8 mouse cellular contexts compared by ENCODE assay signal in the genomic region with DNA sequence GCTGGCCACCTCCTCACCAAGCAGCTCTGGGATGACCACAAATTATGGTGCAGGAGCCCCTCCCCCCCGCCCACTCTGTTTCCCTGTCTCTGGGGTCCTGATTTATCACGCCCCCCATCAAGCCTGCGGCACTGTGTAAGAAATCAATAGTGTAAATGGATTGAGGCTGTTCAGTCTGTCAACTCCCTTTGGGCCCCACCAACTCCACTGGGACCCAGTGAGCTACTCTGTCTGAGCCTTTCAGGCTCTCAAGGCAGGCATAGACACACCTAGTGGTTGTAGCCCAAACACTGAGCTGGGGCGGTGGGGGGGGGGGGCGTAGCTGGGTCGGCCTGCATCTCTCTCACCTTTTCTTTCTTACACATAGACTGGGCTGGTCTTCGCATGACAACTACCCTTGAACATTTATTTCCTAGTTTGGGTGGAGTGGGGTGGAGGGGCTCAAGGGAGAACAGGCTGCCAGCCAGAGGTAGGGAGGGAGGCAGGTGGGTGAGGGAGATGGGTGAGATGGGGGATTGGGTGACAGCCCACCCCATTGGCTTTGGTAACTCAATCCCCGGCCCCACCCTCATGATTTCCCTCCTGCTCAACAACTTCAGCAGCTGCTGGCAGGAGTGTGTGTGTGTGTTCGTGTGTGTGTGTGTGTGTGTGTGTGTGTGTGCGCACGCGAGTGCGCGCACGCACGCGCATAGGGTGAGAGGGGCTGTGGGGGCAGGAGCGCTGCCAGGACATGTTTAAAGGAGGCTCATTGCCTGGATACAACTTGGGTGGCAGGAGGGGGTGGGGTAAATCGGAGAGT. TPM values are rescaled to one million over a fixed set of nuclear protein-coding genes. Genes with fewer than 3 reads are reported as not detected.
A peak's percentile ranks its signal among the peaks of the same experiment; 100 is the strongest.
DNase-seq lines count a peak whose midpoint lies in the region; ATAC-seq and TF ChIP-seq lines count a peak whose summit lies in the region.

No protein-coding gene starts in this region.

- no peak overlapping the region for H3K9ac ChIP-seq in hindbrain, postnatal 0 days (replicated peaks; ENCODE audit: low read length)
- H3K9ac ChIP-seq in embryonic facial prominence, embryonic 15.5 days = no peak overlapping the region
- no peak overlapping the region for H3K9ac ChIP-seq in limb, embryonic 15.5 days

- peak overlapping the region; percentile 91 for H3K27ac ChIP-seq in hindbrain, embryonic 10.5 days
- no peak overlapping the region for H3K27ac ChIP-seq in hindbrain, postnatal 0 days
- peak overlapping the region; percentile 94 for H3K27ac ChIP-seq in embryonic facial prominence, embryonic 15.5 days (replicated peaks)
- H3K27ac ChIP-seq in limb, embryonic 15.5 days = peak overlapping the region; percentile 94

- H3K9me3 ChIP-seq in hindbrain, embryonic 10.5 days = no peaks in the 10 kb centered on the region
- H3K9me3 ChIP-seq in hindbrain, postnatal 0 days (ENCODE audit: low read length) = no peaks in the 10 kb centered on the region
- no peaks in the 10 kb centered on the region for H3K9me3 ChIP-seq in E14TG2a.4 (ENCODE audit: low read length)
- no peaks in the 10 kb centered on the region for H3K9me3 ChIP-seq in embryonic facial prominence, embryonic 15.5 days (replicated peaks)
- no peaks in the 10 kb centered on the region for H3K9me3 ChIP-seq in limb, embryonic 15.5 days

- no peak overlapping the region for H3K4me2 ChIP-seq in hindbrain, postnatal 0 days (ENCODE audit: low read depth, low read length)
- peak overlapping the region; percentile 44 for H3K4me2 ChIP-seq in embryonic facial prominence, embryonic 15.5 days (replicated peaks)
- peak overlapping the region; percentile 41 for H3K4me2 ChIP-seq in limb, embryonic 15.5 days

- H3K27me3 ChIP-seq in hindbrain, embryonic 10.5 days (ENCODE audit: insufficient read depth, poor library complexity, severe bottlenecking) = peaks cover 66% of the 10 kb centered on the region
- H3K27me3 ChIP-seq in hindbrain, postnatal 0 days (ENCODE audit: insufficient read depth, low read length) = no peaks in the 10 kb centered on the region
- H3K27me3 ChIP-seq in E14TG2a.4 (ENCODE audit: insufficient read depth, low read length) = peaks cover 72% of the 10 kb centered on the region
- no peaks in the 10 kb centered on the region for H3K27me3 ChIP-seq in embryonic facial prominence, embryonic 15.5 days
- H3K27me3 ChIP-seq in limb, embryonic 15.5 days = no peaks in the 10 kb centered on the region

- DNase-seq in hindbrain, embryonic 10.5 days (ENCODE audit: low spot score) = peak; percentile 50
- DNase-seq in hindbrain, postnatal 0 days (ENCODE audit: low spot score) = no peak
- DNase-seq in left cerebral cortex, postnatal 14 days (ENCODE audit: low spot score in 2 of 2) = no peak

- intact Hi-C loops in left cerebral cortex, postnatal 14 days (cut with DNase I) = loop anchor here (2.0 kb wide), 1 partner anchor 38 kb away; no protein-coding TSS in a partner anchor

- TF ChIP-seq CTCF in hindbrain, postnatal 0 days (IDR thresholded peaks at IDR 0.05; ENCODE audit: low read depth) = no peak
- no peak for TF ChIP-seq CTCF in E14TG2a.4 (conservative IDR thresholded peaks at IDR 0.05; ENCODE audit: low read length)

- peak overlapping the region; percentile 25 for H3K4me3 ChIP-seq in hindbrain, embryonic 10.5 days
- no peak overlapping the region for H3K4me3 ChIP-seq in hindbrain, postnatal 0 days (ENCODE audit: low read length)
- H3K4me3 ChIP-seq in E14TG2a.4 (replicated peaks; ENCODE audit: low read length) = peak overlapping the region; percentile 49
- H3K4me3 ChIP-seq in embryonic facial prominence, embryonic 15.5 days (replicated peaks) = peak overlapping the region; percentile 10; the same call in 1 of the 2 replicates
- H3K4me3 ChIP-seq in limb, embryonic 15.5 days = 0 out of 2 replicates have a peak overlapping the region, but pooled peaks have one; percentile 3

- peaks cover 93% of the 10 kb centered on the region for H3K4me1 ChIP-seq in hindbrain, embryonic 10.5 days (replicated peaks)
- H3K4me1 ChIP-seq in hindbrain, postnatal 0 days (ENCODE audit: insufficient read depth, low read length) = peaks cover 54% of the 10 kb centered on the region
- H3K4me1 ChIP-seq in E14TG2a.4 (replicated peaks; ENCODE audit: low read depth, low read length) = peaks cover 97% of the 10 kb centered on the region
- H3K4me1 ChIP-seq in embryonic facial prominence, embryonic 15.5 days = peaks cover 95% of the 10 kb centered on the region
- peaks cover 93% of the 10 kb centered on the region for H3K4me1 ChIP-seq in limb, embryonic 15.5 days

- WGBS in hindbrain, embryonic 10.5 days = 28% methylated on average over 19 of the region's 19 CpGs
- WGBS in hindbrain, postnatal 0 days = 31% methylated on average over 19 of the region's 19 CpGs
- WGBS in embryonic facial prominence, embryonic 15.5 days = 9% methylated on average over 19 of the region's 19 CpGs
- WGBS in limb, embryonic 15.5 days = 7% methylated on average over 19 of the region's 19 CpGs

- no peak for ATAC-seq in hindbrain, postnatal 0 days
- ATAC-seq in embryonic facial prominence, embryonic 15.5 days (ENCODE audit: insufficient number of reproducible peaks, low FRiP score, low TSS enrichment, low read depth) = peak; percentile 16
- peak; percentile 18 for ATAC-seq in limb, embryonic 15.5 days (ENCODE audit: insufficient number of reproducible peaks, low FRiP score, low TSS enrichment, low read depth)
- ATAC-seq in megakaryocyte-erythroid progenitor cell, adult 5-6 weeks (replicated peaks; ENCODE audit: low FRiP score, low TSS enrichment, poor library complexity, severe bottlenecking) = no peak
- ATAC-seq in erythroblast, adult 5-6 weeks (replicated peaks; ENCODE audit: low FRiP score, poor library complexity, severe bottlenecking) = no peak

- H3K36me3 ChIP-seq in hindbrain, embryonic 10.5 days = no peaks in the 10 kb centered on the region
- H3K36me3 ChIP-seq in hindbrain, postnatal 0 days (ENCODE audit: insufficient read depth, low read length) = no peaks in the 10 kb centered on the region
- no peaks in the 10 kb centered on the region for H3K36me3 ChIP-seq in E14TG2a.4 (ENCODE audit: insufficient read depth, low read length)
- H3K36me3 ChIP-seq in embryonic facial prominence, embryonic 15.5 days = no peaks in the 10 kb centered on the region; the same call in 1 of the 2 replicates
- no peaks in the 10 kb centered on the region for H3K36me3 ChIP-seq in limb, embryonic 15.5 days

RNA-seq across cellular contexts. Expression of gene Rara, which starts 4.9 kb away (rescaled TPM):
- 28.4 and 53.7 TPM in 2 replicates for polyA plus RNA-seq in hindbrain, embryonic 10.5 days (2016; fragmentation: Nextera tagmentation; extraction: Ambion mirVana)
- 16.9 and 19.2 TPM in 2 replicates for total RNA-seq in hindbrain, postnatal 0 days (2014; rRNA removed)
- polyA plus RNA-seq in hindbrain, postnatal 0 days (2015; fragmentation: Nextera tagmentation; extraction: Ambion mirVana) = 8.1 and 9.5 TPM in 2 replicates
- 50.0 and 53.5 TPM in 2 replicates for polyA plus RNA-seq in embryonic facial prominence, embryonic 15.5 days (2015; fragmentation: Nextera tagmentation; extraction: Ambion mirVana)
- polyA plus RNA-seq in limb, embryonic 15.5 days (2015; fragmentation: Nextera tagmentation; extraction: Ambion mirVana) = 43.9 and 51.7 TPM in 2 replicates
- 7.8 and 15.9 TPM in 2 replicates for total RNA-seq in megakaryocyte-erythroid progenitor cell, adult 5-6 weeks (2014; fragmentation: Nextera tagmentation)
- total RNA-seq in megakaryocyte-erythroid progenitor cell, adult 5-6 weeks (2017) = 2.2 and 3.0 TPM in 2 replicates
- total RNA-seq in left cerebral cortex, postnatal 14 days (2021) = 10 to 100 TPM; 14.6 to 15.1 TPM
- 13.1 and 13.2 TPM in 2 replicates for total RNA-seq in erythroblast, adult 5-6 weeks (2015; ENCODE audit: low replicate concordance)
- 2.8 TPM in 2 replicates for total RNA-seq in erythroblast, adult 5-6 weeks (2017; ENCODE audit: low replicate concordance)

RNA-seq across cellular contexts. Expression of gene Cdc6, which starts 24.9 kb away (rescaled TPM):
- polyA plus RNA-seq in hindbrain, embryonic 10.5 days (2016; fragmentation: Nextera tagmentation; extraction: Ambion mirVana) = 45.3 and 63.7 TPM in 2 replicates
- total RNA-seq in hindbrain, postnatal 0 days (2014; rRNA removed) = 2.5 and 4.6 TPM in 2 replicates
- polyA plus RNA-seq in hindbrain, postnatal 0 days (2015; fragmentation: Nextera tagmentation; extraction: Ambion mirVana) = 3.0 and 3.4 TPM in 2 replicates
- 22.6 and 22.7 TPM in 2 replicates for polyA plus RNA-seq in embryonic facial prominence, embryonic 15.5 days (2015; fragmentation: Nextera tagmentation; extraction: Ambion mirVana)
- 23.2 and 24.1 TPM in 2 replicates for polyA plus RNA-seq in limb, embryonic 15.5 days (2015; fragmentation: Nextera tagmentation; extraction: Ambion mirVana)
- 85.0 and 101 TPM in 2 replicates for total RNA-seq in megakaryocyte-erythroid progenitor cell, adult 5-6 weeks (2014; fragmentation: Nextera tagmentation)
- total RNA-seq in megakaryocyte-erythroid progenitor cell, adult 5-6 weeks (2017) = 67.8 and 78.7 TPM in 2 replicates
- under 1 TPM; 0.47 to 0.57 TPM for total RNA-seq in left cerebral cortex, postnatal 14 days (2021)
- 20.0 and 20.1 TPM in 2 replicates for total RNA-seq in erythroblast, adult 5-6 weeks (2015; ENCODE audit: low replicate concordance)
- total RNA-seq in erythroblast, adult 5-6 weeks (2017; ENCODE audit: low replicate concordance) = 46.7 and 54.2 TPM in 2 replicates

RNA-seq across cellular contexts. Expression of gene Gjd3, which starts 50.3 kb away (rescaled TPM):
- 0.44 TPM in 1 of 2 replicates, not detected in the other for polyA plus RNA-seq in hindbrain, embryonic 10.5 days (2016; fragmentation: Nextera tagmentation; extraction: Ambion mirVana)
- total RNA-seq in hindbrain, postnatal 0 days (2014; rRNA removed) = 0.75 and 5.0 TPM in 2 replicates
- 4.8 and 5.9 TPM in 2 replicates for polyA plus RNA-seq in hindbrain, postnatal 0 days (2015; fragmentation: Nextera tagmentation; extraction: Ambion mirVana)
- 0.96 and 1.1 TPM in 2 replicates for polyA plus RNA-seq in embryonic facial prominence, embryonic 15.5 days (2015; fragmentation: Nextera tagmentation; extraction: Ambion mirVana)
- 0.49 and 0.86 TPM in 2 replicates for polyA plus RNA-seq in limb, embryonic 15.5 days (2015; fragmentation: Nextera tagmentation; extraction: Ambion mirVana)
- total RNA-seq in megakaryocyte-erythroid progenitor cell, adult 5-6 weeks (2014; fragmentation: Nextera tagmentation) = not detected in 2 replicates
- total RNA-seq in megakaryocyte-erythroid progenitor cell, adult 5-6 weeks (2017) = not detected in 2 replicates
- total RNA-seq in left cerebral cortex, postnatal 14 days (2021) = 1 to 10 TPM; 2.8 to 3.1 TPM
- not detected in 2 replicates for total RNA-seq in erythroblast, adult 5-6 weeks (2015; ENCODE audit: low replicate concordance)
- total RNA-seq in erythroblast, adult 5-6 weeks (2017; ENCODE audit: low replicate concordance) = not detected in 2 replicates

Comparison
In these comparisons a context has a peak if more than half of its experiments do, and no peak if none do; other contexts are left out.
1. ATAC-seq: peak in embryonic facial prominence, embryonic 15.5 days (single experiment) and limb, embryonic 15.5 days (single experiment); none in hindbrain, postnatal 0 days (single experiment), megakaryocyte-erythroid progenitor cell, adult 5-6 weeks (single experiment) and erythroblast, adult 5-6 weeks (single experiment).